Mouse (Mus musculus): Measurements from ENCODE around the gene Olfr1369-ps1.
"Not testable (repeated sequence)": the region's sequence is repeated elsewhere in the genome, so short reads cannot be mapped to it uniquely, and the experiment has no call there.

- TF ChIP-seq TCF12 (IDR thresholded peaks at IDR 0.05; ENCODE audit: low read depth, low read length); CTCF (conservative IDR thresholded peaks at IDR 0.05 in 1 of 2, IDR thresholded peaks at IDR 0.05 in 1 of 2; ENCODE audit: low read depth in 2 of 2, low read length in 2 of 2); BHLHE40 (IDR thresholded peaks at IDR 0.05; ENCODE audit: low read depth, low read length); EP300 (IDR thresholded peaks at IDR 0.05; ENCODE audit: low read length); POLR2AphosphoS2 (IDR thresholded peaks at IDR 0.05; ENCODE audit: low read depth, low read length): not testable (repeated sequence)
Measured at GRCm38 (mm10) chr13:21111183-21111582, at the start of gene Olfr1369-ps1.
